Comparison of ENCODE assay signal across 8 mouse cellular contexts in genomic region chr13:109685296-109686115, GRCm38 (mm10).
DNase-seq lines count a peak whose midpoint lies in the region; ATAC-seq and TF ChIP-seq lines count a peak whose summit lies in the region.

No protein-coding gene starts in this region.

- no peaks in the 10 kb centered on the region for H3K27me3 ChIP-seq in embryonic facial prominence, embryonic 14.5 days (replicated peaks; ENCODE audit: control insufficient read depth, insufficient read depth, low read length)
- H3K27me3 ChIP-seq in liver, embryonic 13.5 days, result no peaks in the 10 kb centered on the region
- H3K27me3 ChIP-seq in myocyte (ENCODE audit: control insufficient read depth, insufficient read depth, insufficient read length), result no peaks in the 10 kb centered on the region
- no peaks in the 10 kb centered on the region for H3K27me3 ChIP-seq in stomach, embryonic 16.5 days (ENCODE audit: control insufficient read depth, insufficient read depth, low read length)

- H3K4me3 ChIP-seq in embryonic facial prominence, embryonic 14.5 days (ENCODE audit: low read depth, low read length), result peak overlapping the region; percentile 50
- peak overlapping the region; percentile 77 for H3K4me3 ChIP-seq in liver, embryonic 13.5 days (replicated peaks)
- peak overlapping the region; percentile 83 for H3K4me3 ChIP-seq in myocyte
- H3K4me3 ChIP-seq in stomach, embryonic 16.5 days (replicated peaks; ENCODE audit: low read length), result peak overlapping the region; percentile 64

- H3K79me2 ChIP-seq in myocyte (ENCODE audit: control insufficient read depth, insufficient read depth), result peaks cover 50% of the 10 kb centered on the region

- no peaks in the 10 kb centered on the region for H3K9me3 ChIP-seq in embryonic facial prominence, embryonic 14.5 days (ENCODE audit: control insufficient read depth, low read length)
- H3K9me3 ChIP-seq in liver, embryonic 13.5 days (replicated peaks), result no peaks in the 10 kb centered on the region
- no peaks in the 10 kb centered on the region for H3K9me3 ChIP-seq in stomach, embryonic 16.5 days (replicated peaks; ENCODE audit: control insufficient read depth, low read length)

- peak overlapping the region; percentile 69 for H3K9ac ChIP-seq in embryonic facial prominence, embryonic 14.5 days (ENCODE audit: low read depth, low read length)
- H3K9ac ChIP-seq in liver, embryonic 13.5 days, result peak overlapping the region; percentile 89
- H3K9ac ChIP-seq in stomach, embryonic 16.5 days (ENCODE audit: low read length), result peak overlapping the region; percentile 82

- H3K4me2 ChIP-seq in embryonic facial prominence, embryonic 14.5 days (ENCODE audit: low read depth, low read length), result peak overlapping the region; percentile 84
- H3K4me2 ChIP-seq in liver, embryonic 13.5 days, result peak overlapping the region; percentile 81
- peak overlapping the region; percentile 81 for H3K4me2 ChIP-seq in myocyte (ENCODE audit: low read depth)
- H3K4me2 ChIP-seq in stomach, embryonic 16.5 days (ENCODE audit: low read depth, low read length), result peak overlapping the region; percentile 87

- H3K36me3 ChIP-seq in embryonic facial prominence, embryonic 14.5 days (ENCODE audit: control insufficient read depth, insufficient read depth, low read length), result no peaks in the 10 kb centered on the region
- no peaks in the 10 kb centered on the region for H3K36me3 ChIP-seq in liver, embryonic 13.5 days
- no peaks in the 10 kb centered on the region for H3K36me3 ChIP-seq in myocyte (ENCODE audit: control insufficient read depth, insufficient read depth)
- no peaks in the 10 kb centered on the region for H3K36me3 ChIP-seq in stomach, embryonic 16.5 days (ENCODE audit: control insufficient read depth, insufficient read depth, low read length)

- no peak for TF ChIP-seq POLR2A in myocyte (IDR thresholded peaks at IDR 0.05; ENCODE audit: insufficient read length, low read depth)

- 2% methylated on average over 29 of the region's 29 CpGs for WGBS in embryonic facial prominence, embryonic 14.5 days
- WGBS in liver, embryonic 13.5 days (ENCODE audit: insufficient replicate concordance), result under 1% methylated on average over 29 of the region's 29 CpGs
- 3% methylated on average over 29 of the region's 29 CpGs for WGBS in stomach, embryonic 16.5 days

- H3K4me1 ChIP-seq in embryonic facial prominence, embryonic 14.5 days (ENCODE audit: control insufficient read depth, insufficient read depth, low read length), result peaks cover 4% of the 10 kb centered on the region; the same call in 1 of the 2 replicates
- H3K4me1 ChIP-seq in liver, embryonic 13.5 days (replicated peaks), result peaks cover 70% of the 10 kb centered on the region
- H3K4me1 ChIP-seq in stomach, embryonic 16.5 days (ENCODE audit: control insufficient read depth, insufficient read depth, low read length), result 0 out of 2 replicates have a peak, but pooled peaks cover 8% of the 10 kb centered on the region

- peak; percentile 42 for DNase-seq in CD4-positive, CD25-positive, alpha-beta regulatory T cell, adult 2 months (ENCODE audit: low read depth, low spot score)
- DNase-seq in adrenal gland, postnatal 4 days (ENCODE audit: low spot score in 2 of 2), result peak; percentile 6 to 10
- peak; percentile 63 for DNase-seq in embryonic facial prominence, embryonic 14.5 days (ENCODE audit: low spot score)
- peak; percentile 50 for DNase-seq in heart, adult 8-10 months (ENCODE audit: low spot score)
- DNase-seq in kidney, adult 8-10 months, result peak; percentile 28 to 47
- peak; percentile 63 for DNase-seq in liver, embryonic 13.5 days

- peak; percentile 79 for ATAC-seq in embryonic facial prominence, embryonic 14.5 days (ENCODE audit: low read depth)
- ATAC-seq in liver, embryonic 13.5 days (ENCODE audit: low read depth), result peak; percentile 76
- ATAC-seq in stomach, embryonic 16.5 days (ENCODE audit: insufficient read depth, low FRiP score), result peak; percentile 71

- no peak overlapping the region for H3ac ChIP-seq in myocyte (ENCODE audit: control insufficient read depth, insufficient read length)

- peak overlapping the region; percentile 30; the same call in 1 of the 2 replicates for H3K27ac ChIP-seq in embryonic facial prominence, embryonic 14.5 days (replicated peaks; ENCODE audit: low read depth, low read length)
- peak overlapping the region; percentile 97 for H3K27ac ChIP-seq in liver, embryonic 13.5 days
- H3K27ac ChIP-seq in stomach, embryonic 16.5 days (ENCODE audit: low read length), result peak overlapping the region; percentile 90

TF ChIP-seq in myocyte, 11 proteins besides CTCF, POLR2A, EP300 and RAD21:
- TF ChIP-seq REST (IDR thresholded peaks at IDR 0.05; ENCODE audit: insufficient read depth, insufficient read length) (no peak), TCF3 (IDR thresholded peaks at IDR 0.05; ENCODE audit: insufficient read length, low read depth) (no peak), MAX (IDR thresholded peaks at IDR 0.05; ENCODE audit: low read depth) (no peak), E2F4 (IDR thresholded peaks at IDR 0.05; ENCODE audit: insufficient read depth) (no peak), POLR2AphosphoS2 (IDR thresholded peaks at IDR 0.05; ENCODE audit: insufficient read length, low read depth) (no peak), TCF12 (IDR thresholded peaks at IDR 0.05; ENCODE audit: insufficient read depth, poor library complexity, severe bottlenecking) (no peak), CEBPB (IDR thresholded peaks at IDR 0.05; ENCODE audit: insufficient read depth, poor library complexity, severe bottlenecking) (no peak), USF1 (IDR thresholded peaks at IDR 0.05; ENCODE audit: low read depth) (no peak), MYOG (IDR thresholded peaks at IDR 0.05; ENCODE audit: control insufficient read depth in 1 of 3, insufficient read depth in 1 of 3, insufficient read length in 2 of 3, low read depth in 2 of 3) (no peak), SRF (IDR thresholded peaks at IDR 0.05; ENCODE audit: control insufficient read depth, insufficient read length, low read depth) (no peak), MYOD1 (IDR thresholded peaks at IDR 0.05; ENCODE audit: control insufficient read depth in 1 of 3, insufficient read length in 2 of 3, low read depth in 2 of 3) (no peak)

Comparison
In these comparisons a context has a peak if more than half of its experiments do, and no peak if none do; other contexts are left out.
1. Peak in every context shown above with its lines: DNase-seq, ATAC-seq, H3K4me3 ChIP-seq and H3K27ac ChIP-seq.
2. DNase-seq: peak in every context shown above with its lines; median percentile 63 in embryonic facial prominence, embryonic 14.5 days; 63 in liver, embryonic 13.5 days; 50 in heart, adult 8-10 months; 42 in CD4-positive, CD25-positive, alpha-beta regulatory T cell, adult 2 months; 38 in kidney, adult 8-10 months; 8 in adrenal gland, postnatal 4 days.
3. H3K27ac ChIP-seq: peak in every context shown above with its lines; median percentile 97 in liver, embryonic 13.5 days; 90 in stomach, embryonic 16.5 days; 30 in embryonic facial prominence, embryonic 14.5 days.